Mouse (Mus musculus) kidney, postnatal 0 days (tissue): ENCODE results near the gene Man2b2. TPM values are rescaled to one million over a fixed set of nuclear protein-coding genes. Genes with fewer than 3 reads are reported as not detected.
A peak's percentile ranks its signal among the peaks of the same experiment; 100 is the strongest.

Experiments used
- ATAC-seq: fragments of 200-750 bp; cut with Nextera tagmentation; replicated peaks from 2 replicates; pipeline ENCODE4 v1.8.0; 2017; ENCODE audit warnings: low read depth, moderate number of reproducible peaks, moderate TSS enrichment, moderate library complexity; ENCODE audit not compliant: low FRiP score
- DNase-seq: peaks from one replicate; pipeline ENCODE4 v3.0.0-alpha.2; 2016; ENCODE audit warnings: low spot score
- H3K27ac ChIP-seq: fragments of 300-500 bp; sonication (generic); 2 replicates; pipeline ENCODE4 v1.5.1; 2014; ENCODE audit warnings: mild to moderate bottlenecking
- H3K27me3 ChIP-seq: fragments of 300-500 bp; sonication (generic); 2 replicates; pipeline ENCODE4 v1.6.1; 2014; ENCODE audit warnings: low read length, mixed read lengths; ENCODE audit not compliant: insufficient read depth
- H3K36me3 ChIP-seq: fragments of 300-500 bp; sonication (generic); 2 replicates; pipeline ENCODE4 v1.6.1; 2014; ENCODE audit warnings: low read length, mixed read lengths; ENCODE audit not compliant: insufficient read depth
- H3K4me1 ChIP-seq: fragments of 300-500 bp; sonication (generic); replicated peaks from 2 replicates; pipeline ENCODE4 v1.6.1; 2014; ENCODE audit warnings: antibody characterized with exemption, low read length, mixed read lengths; ENCODE audit not compliant: insufficient read depth
- H3K4me2 ChIP-seq: fragments of 300-500 bp; sonication (generic); 2 replicates; pipeline ENCODE4 v1.6.1; 2014; ENCODE audit warnings: mild to moderate bottlenecking, low read length, moderate library complexity, mixed read lengths
- H3K4me3 ChIP-seq: fragments of 300-500 bp; sonication (generic); replicated peaks from 2 replicates; pipeline ENCODE4 v1.5.1; 2014; ENCODE audit warnings: low read depth, low read length
- H3K9ac ChIP-seq: fragments of 300-500 bp; sonication (generic); 2 replicates; pipeline ENCODE4 v1.6.1; 2014; ENCODE audit warnings: low read depth, low read length
- H3K9me3 ChIP-seq: fragments of 300-500 bp; sonication (generic); replicated peaks from 2 replicates; pipeline ENCODE4 v1.6.1; 2016; ENCODE audit warnings: low read length, inconsistent platforms, mixed read lengths
- CTCF ChIP-seq: IDR thresholded peaks from 2 replicates; pipeline ENCODE4 v1.5.1; 2016; ENCODE audit warnings: antibody characterized with exemption, low read depth, mild to moderate bottlenecking, moderate library complexity
- WGBS: fragments of 180-500 bp; shearing (Covaris S2); extraction: QIAGEN DNeasy Blood & Tissue Kit; methylation state at CpG from one replicate; pipeline ENCODE4 v1.1.7; 2014; 5-methylcytosine and 5-hydroxymethylcytosine counted together
- polyA plus RNA-seq: library from polyadenylated mRNA; unstranded; fragments of >200 nt; fragmentation: Nextera tagmentation; extraction: Ambion mirVana; gene quantifications from 2 replicates; pipeline ENCODE4 v1.2.1, GENCODE M21; 2015

Man2b2 gene
- polyA plus RNA-seq, 1 experiment from 2014 or later: 16.5 TPM

DNA sequence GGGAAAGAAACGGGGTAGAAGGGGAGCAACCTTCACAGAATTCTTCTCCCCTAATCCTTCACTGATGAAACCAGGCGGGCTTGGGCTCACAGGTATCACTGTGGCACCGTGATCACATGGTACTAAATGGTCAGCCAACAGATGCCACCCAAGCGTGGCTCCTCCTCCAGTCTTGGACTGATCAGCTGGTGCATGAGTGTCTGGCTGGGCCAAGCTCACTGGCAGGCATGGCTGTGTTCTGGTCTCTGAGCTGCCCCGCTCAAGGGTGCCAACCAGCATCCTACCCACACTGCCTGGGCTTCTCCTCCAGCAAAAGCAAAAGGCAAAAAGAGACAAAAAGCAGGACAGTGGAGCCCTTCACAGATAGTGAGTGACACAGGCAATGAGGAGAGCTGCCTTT lies 10.7 kb downstream of the Man2b2 start:
- H3K9ac ChIP-seq: no peak overlapping the region
- ATAC-seq (no peak), DNase-seq (no peak)
- H3K4me3 ChIP-seq: no peak overlapping the region
- WGBS: 93% methylated on average over 5 of the region's 5 CpGs
- TF ChIP-seq CTCF: no peak
- H3K4me2 ChIP-seq: no peak overlapping the region
- no peaks in the 10 kb centered on the region for H3K36me3 ChIP-seq
- no peaks in the 10 kb centered on the region for H3K9me3 ChIP-seq
- H3K4me1 ChIP-seq: no peaks in the 10 kb centered on the region
- H3K27ac ChIP-seq: no peak overlapping the region
- H3K27me3 ChIP-seq: no peaks in the 10 kb centered on the region

DNA sequence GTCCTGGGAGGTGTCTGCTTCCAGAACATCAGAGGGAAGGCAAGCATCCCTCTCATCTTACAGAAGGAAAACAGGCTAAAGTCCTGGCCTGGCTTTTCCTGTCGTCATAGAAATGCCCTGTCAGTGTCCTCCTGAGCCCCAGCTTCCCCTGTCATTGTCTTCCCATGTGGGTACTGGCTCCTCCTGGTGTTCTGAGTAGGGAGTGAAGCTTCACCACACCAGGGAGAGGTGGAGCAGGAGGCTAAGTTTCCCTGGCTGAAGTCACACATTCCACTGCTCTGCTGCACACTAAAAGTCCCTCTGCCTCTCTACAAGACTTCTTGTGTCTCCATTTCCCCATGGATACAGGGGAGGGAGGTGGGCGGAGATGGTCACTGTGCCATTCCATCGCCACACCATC lies 12.7 kb downstream of the Man2b2 start:
- no peak overlapping the region for H3K27ac ChIP-seq
- WGBS: 59% methylated on average over 3 of the region's 3 CpGs
- no peaks in the 10 kb centered on the region for H3K27me3 ChIP-seq
- DNase-seq (peak; percentile 47), ATAC-seq (0 out of 2 replicates have a peak, but pooled peaks have one; percentile 19)
- no peaks in the 10 kb centered on the region for H3K4me1 ChIP-seq
- H3K4me2 ChIP-seq: no peak overlapping the region
- H3K36me3 ChIP-seq: no peaks in the 10 kb centered on the region
- no peaks in the 10 kb centered on the region for H3K9me3 ChIP-seq
- no peak overlapping the region for H3K9ac ChIP-seq
- TF ChIP-seq CTCF: peak; percentile 50; the same call in 1 of the 2 replicates
- H3K4me3 ChIP-seq: no peak overlapping the region

DNA sequence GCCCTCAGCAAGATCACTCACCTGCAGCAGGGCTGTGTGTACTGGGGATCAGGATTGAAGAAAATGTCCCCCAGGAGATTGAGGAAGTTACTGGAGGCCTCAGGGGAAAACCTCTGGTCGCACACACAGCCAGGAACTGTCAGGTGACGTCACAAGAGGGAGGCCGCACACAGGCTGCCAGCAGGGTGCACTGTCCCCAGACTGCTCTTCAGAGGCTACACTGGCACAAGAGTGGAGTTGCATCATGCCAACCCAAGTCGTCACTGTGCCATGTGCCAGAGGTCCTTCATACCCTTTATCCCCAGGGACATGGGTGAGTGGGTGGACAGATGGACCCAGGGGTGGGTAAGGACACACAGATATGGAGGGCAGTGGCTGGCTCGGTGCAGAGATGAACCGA lies 15.9 kb downstream of the Man2b2 start:
- H3K4me2 ChIP-seq: no peak overlapping the region
- no peak overlapping the region for H3K9ac ChIP-seq
- no peaks in the 10 kb centered on the region for H3K4me1 ChIP-seq
- no peak for ATAC-seq
- H3K27ac ChIP-seq: no peak overlapping the region
- DNase-seq: no peak
- WGBS: 76% methylated on average over 6 of the region's 6 CpGs
- no peaks in the 10 kb centered on the region for H3K36me3 ChIP-seq
- no peaks in the 10 kb centered on the region for H3K27me3 ChIP-seq
- H3K4me3 ChIP-seq: no peak overlapping the region
- no peaks in the 10 kb centered on the region for H3K9me3 ChIP-seq
- peak; percentile 31; the same call in 1 of the 2 replicates for TF ChIP-seq CTCF

DNA sequence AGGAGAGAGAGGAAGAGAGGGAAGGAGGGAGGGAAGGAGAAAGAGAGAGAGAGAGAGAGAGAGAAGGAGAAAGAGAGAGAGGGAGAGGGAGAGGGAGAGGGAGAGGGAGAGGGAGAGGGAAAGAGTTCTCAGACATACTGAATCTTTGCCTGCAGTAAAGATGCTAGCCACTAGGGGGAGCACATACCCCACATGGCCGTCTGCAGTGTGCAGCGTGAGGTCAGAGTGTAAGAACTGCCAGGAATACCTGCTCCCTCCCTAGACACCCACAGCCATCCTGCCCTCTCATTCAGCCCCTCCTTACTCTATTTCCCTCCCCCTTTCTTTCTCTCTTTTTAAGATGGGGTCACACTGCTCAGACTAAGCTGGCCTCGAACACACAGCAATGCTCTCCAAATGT lies 19.0 kb downstream of the Man2b2 start:
- H3K27me3 ChIP-seq: no peaks in the 10 kb centered on the region
- no peaks in the 10 kb centered on the region for H3K36me3 ChIP-seq
- no peaks in the 10 kb centered on the region for H3K9me3 ChIP-seq
- no peak overlapping the region for H3K9ac ChIP-seq
- DNase-seq (peak; percentile 74), ATAC-seq (peak; percentile 35)
- peak; percentile 94 for TF ChIP-seq CTCF
- no peak overlapping the region for H3K27ac ChIP-seq
- no peak overlapping the region for H3K4me3 ChIP-seq
- WGBS: 30% methylated on average over 3 of the region's 3 CpGs
- no peak overlapping the region for H3K4me2 ChIP-seq
- H3K4me1 ChIP-seq: no peaks in the 10 kb centered on the region

DNA sequence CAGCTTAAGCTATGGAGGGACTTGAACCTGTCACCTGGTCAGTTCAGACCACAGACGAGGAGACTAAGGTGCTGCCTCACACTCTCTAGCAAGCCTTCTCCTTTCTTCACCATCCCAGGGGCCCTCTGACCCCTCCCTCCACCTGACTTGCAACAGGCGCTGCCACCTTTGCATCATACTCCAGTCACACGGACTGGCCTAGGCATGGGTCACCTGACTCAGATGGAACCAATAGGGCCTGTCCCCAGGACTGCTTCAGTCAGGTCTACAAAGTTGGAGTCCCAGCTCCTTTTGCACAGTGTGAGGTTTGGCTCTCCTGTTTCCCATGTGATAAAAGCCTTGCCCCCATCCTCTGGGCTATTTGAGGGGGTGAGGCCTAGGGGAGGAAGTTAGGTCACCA lies 19.8 kb downstream of the Man2b2 start:
- Histone ChIP-seq H3K9ac (no peak overlapping the region), H3K4me3 (no peak overlapping the region), H3K36me3 (no peaks in the 10 kb centered on the region), H3K27me3 (no peaks in the 10 kb centered on the region), H3K9me3 (no peaks in the 10 kb centered on the region), H3K4me1 (no peaks in the 10 kb centered on the region), H3K4me2 (no peak overlapping the region), H3K27ac (no peak overlapping the region)
- DNase-seq (no peak), ATAC-seq (0 out of 2 replicates have a peak, but pooled peaks have one; percentile 8)
- 86% methylated on average over 3 of the region's 3 CpGs for WGBS
- TF ChIP-seq CTCF: no peak

DNA sequence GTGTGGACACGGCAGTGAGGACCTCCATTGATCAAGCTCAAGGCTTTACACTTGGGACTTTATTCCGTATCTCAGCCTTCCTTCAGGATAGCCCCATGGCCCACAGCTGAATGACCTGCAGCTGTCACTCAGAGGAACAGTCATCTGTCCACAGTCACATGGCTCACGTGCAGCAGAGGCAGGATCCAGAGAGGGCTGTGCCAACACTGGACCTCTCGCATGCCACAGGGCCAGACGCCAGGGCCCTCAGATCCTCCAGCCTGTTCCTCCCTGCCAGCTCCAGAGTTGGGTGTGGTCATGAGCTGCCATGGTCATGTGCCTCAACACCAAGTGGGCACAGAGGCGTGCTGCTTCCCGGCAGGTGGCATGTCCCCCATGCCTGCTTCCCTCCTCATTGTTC lies 21.3 kb downstream of the Man2b2 start:
- 80% methylated on average over 7 of the region's 7 CpGs for WGBS

DNA sequence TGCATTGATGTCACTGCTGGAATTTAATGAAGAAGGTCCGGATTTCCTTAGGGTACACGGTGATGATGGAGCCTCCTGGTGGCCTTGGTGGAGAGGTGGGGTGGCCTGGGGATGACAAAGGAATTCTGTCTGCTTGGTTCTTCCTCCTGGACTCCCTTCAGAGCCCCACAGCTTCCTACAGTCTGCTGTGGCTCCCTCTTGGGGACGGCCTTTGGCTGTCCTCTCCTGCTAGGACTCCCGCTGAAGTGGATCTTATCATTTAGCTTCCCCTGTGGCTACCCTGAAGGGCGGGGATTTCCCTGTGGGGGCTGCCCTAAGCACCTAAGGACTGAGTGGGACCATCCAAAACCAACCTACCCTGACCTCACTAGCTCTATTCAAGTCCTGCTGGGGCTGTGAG lies 23.3 kb downstream of the Man2b2 start:
- no peak overlapping the region for H3K27ac ChIP-seq
- DNase-seq (no peak), ATAC-seq (no peak)
- H3K27me3 ChIP-seq: no peaks in the 10 kb centered on the region
- no peak overlapping the region for H3K9ac ChIP-seq
- H3K36me3 ChIP-seq: no peaks in the 10 kb centered on the region
- WGBS: 20% methylated on average over 5 of the region's 5 CpGs
- H3K4me2 ChIP-seq: no peak overlapping the region
- no peaks in the 10 kb centered on the region for H3K4me1 ChIP-seq
- no peaks in the 10 kb centered on the region for H3K9me3 ChIP-seq
- H3K4me3 ChIP-seq: no peak overlapping the region
- TF ChIP-seq CTCF: peak; percentile 27; the same call in 1 of the 2 replicates

More for the DNA sequence above, 21.3 kb downstream of the Man2b2 start:
- Histone ChIP-seq H3K4me2 (no peak overlapping the region), H3K27me3 (no peaks in the 10 kb centered on the region), H3K4me3 (no peak overlapping the region), H3K9me3 (no peaks in the 10 kb centered on the region), H3K9ac (no peak overlapping the region), H3K36me3 (no peaks in the 10 kb centered on the region), H3K4me1 (no peaks in the 10 kb centered on the region), H3K27ac (no peak overlapping the region)
- no peak for TF ChIP-seq CTCF
- DNase-seq (no peak), ATAC-seq (no peak)
